Mouse (Mus musculus) right cerebral cortex, adult 18-20 months (tissue): Measurements from ENCODE around the gene Gna11.

Source experiments
- DNase-seq: peaks from one replicate; pipeline ENCODE4 v3.0.0; 2022; ENCODE audit warnings: mixed read lengths

Gene Gna11

DNA sequence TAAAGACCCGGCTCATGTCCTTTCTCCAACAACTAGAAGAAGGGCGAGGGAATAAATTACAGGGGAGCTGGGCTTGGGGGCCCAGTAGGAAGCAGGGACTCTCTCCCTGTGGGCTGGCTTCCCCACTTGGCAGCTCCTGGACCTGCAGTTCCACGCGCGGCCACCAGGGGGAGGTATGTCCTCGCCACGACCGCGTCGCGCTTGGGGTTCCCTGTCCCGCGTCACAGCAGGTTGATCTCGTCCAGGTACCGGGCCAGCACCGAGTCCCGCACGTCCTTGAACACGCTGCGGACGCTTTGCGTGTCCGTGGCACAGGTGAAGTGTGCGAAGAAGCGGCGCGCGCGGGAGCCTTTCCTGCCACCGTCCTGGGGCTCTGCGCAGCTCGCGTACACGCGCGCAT, 42.3 kb downstream of the Gna11 start:
- peak; percentile 88 for DNase-seq

DNA sequence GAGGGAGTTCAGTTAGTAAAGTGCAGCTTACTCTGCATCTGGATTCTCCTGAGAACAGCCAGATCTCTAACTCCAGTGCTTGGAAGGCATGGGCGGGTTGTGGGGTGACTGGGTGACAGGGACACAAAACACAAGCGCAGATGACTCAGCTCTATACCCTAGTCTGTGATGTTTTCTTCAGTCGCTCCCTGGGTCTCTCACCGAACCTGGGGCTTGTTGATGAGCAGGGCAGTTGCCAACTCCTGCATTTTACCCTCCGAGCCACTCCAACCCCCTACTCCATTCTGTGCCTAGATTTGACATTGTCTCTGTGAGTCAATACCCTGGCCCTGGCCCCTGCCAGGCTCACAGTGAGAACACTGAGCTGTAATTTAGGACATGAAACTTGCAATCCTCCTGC, 43.1 kb downstream of the Gna11 start:
- DNase-seq = no peak

DNA sequence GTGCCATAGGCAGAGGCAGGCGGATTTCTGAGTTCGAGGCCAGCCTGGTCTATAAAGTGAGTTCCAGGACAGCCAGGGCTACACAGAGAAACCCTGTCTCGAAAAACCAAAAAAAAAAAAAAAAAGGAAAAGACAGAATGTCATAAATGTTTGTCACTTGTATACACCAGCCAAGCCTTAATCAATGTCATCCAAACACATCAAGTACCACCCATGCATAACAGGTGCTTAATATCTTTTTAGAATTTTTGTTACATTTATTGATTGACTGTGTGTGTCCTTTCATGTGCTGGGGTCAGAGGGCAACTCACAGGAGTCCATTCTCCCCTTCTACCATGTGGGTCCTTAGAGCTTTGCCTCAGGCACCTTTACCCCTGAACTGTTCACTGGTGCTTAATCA, 45.0 kb downstream of the Gna11 start, which contains the start of gene S1pr4:
TSS of gene S1pr4 (minus strand) at position 101 of the 400 bp plus-strand sequence.
- DNase-seq = no peak

DNA sequence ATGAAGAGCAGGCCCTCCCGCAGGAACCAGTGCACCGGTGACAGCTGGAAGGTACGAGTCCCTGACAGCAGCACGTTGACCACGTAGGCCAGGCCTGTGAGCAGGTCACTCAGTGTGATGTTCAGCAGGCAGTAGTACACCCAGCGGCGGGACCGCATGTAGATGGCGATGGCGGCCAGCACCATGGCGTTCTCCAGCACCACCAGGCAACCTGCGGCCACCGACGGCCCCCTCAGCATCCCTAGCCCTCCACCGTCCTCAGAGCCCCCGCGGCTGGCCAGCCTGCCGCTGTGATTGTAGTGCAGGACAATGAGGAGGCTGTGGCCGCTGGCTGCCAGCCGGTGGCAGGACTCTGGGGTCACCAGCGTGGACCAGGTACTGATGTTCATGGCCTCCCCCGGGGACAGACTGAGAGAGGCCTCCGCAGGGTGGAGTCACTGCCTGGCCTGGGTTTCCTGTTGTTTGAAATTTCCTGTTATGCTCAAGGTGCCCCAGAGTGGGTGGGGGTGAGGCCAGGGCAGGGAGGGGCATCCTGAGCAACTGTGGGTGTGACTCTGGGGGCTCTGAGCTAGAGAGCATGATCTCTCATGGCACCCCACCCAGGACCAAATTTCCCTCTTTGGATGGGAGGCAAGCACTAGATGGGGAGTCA, 45.6 kb downstream of the Gna11 start:
- no peak for DNase-seq

DNA sequence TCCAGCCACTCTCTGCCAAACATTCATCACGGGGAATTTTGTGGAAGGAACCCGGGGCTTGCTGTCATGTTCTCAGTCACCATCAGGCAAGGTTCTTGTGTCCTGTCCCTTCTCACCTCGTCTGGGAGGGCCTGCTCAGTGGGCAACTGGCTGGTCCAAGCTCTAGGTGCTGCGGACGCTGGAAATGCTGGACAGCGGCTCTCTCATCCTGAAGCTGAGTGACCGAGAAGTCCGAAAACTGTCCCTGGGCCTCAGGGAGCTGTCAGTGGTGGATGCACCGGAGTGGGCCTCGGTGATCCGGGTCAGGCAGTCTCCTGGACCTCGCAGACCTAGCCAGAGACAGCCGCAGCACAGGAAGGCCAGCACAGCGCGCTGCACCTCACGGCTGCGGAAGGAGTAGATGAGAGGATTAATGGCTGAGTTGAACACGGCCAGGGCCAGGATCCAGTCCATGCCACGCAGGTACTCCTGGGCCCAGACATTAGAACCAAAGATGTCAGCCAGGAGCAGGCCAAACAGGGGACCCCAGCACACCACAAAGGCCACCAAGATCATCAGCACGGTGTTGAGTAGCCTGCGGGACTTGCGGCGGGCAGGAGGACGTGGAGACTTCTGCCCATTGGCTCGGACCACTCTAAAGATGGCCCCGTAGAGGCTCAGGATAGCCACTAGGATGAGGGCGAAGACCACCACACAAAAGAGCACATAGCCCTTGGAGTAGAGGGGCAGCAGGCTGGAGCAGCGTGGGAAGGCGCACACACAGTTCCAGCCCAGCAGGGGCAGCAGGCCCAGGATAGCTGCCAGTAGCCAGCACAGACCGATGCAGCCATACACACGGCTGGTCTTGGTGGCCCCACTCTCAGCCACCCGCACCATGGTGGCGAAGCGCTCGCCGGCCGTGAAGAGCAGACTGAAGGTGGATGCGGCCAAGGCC, 46.4 kb downstream of the Gna11 start:
- no peak for DNase-seq

DNA sequence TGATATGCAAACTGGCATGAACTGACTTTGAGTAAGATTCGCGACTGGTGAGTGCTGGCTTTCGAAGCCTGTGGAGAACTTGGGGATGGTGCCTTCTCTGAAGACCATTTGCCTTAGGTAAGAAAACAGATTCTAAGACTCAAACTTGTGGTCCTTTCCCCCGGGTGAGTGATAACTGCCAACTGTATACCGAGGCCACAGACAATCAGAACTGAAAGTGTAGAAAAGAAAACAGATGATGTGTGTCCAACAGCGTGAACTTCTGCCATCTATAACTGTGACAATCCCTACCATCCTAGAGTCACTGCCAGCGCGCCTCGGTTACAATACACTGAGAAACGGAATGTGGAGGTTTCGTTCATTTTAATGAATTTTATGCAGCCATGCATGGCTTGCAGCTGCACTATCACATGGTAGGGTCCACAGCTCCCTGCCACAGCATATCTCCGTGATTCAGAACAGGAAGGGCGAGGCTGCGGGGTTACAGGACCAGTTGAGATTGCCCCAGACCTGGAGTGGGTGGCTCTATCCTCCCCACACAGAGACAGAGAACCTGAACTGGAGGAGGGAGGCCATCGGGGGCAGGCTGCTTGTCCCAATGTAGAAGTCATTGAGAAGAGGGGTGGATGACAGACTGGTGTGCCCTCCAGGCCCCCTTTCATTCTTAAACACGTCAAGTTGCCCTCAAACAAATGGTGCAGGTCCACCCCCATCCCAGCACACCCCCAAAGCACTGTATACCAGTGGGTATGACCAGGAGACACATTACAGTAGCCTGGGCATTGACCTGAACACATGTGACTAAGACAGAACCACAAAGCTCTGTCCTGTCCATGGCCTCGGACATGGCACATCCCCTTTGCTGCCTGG, 47.4 kb downstream of the Gna11 start:
- DNase-seq = no peak

DNA sequence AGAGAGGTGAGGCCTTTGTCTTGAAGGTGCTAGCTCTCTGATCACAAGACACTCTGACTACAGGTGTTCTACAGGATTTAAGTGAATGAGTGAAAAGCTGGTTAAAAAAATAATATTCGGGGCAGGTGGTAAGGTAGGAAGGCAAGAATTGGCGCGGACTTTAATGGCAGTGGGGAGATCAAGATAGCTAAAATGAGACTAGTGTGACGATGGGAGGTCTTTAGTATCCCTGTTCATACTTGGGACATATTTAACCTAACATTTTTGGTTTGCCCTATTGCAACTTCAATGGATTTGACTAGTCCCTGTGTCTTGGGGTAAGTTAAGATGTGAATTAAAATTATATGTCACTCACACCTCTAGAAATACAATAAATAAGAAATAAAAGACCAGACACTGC, 48.0 kb downstream of the Gna11 start:
- DNase-seq = no peak

DNA sequence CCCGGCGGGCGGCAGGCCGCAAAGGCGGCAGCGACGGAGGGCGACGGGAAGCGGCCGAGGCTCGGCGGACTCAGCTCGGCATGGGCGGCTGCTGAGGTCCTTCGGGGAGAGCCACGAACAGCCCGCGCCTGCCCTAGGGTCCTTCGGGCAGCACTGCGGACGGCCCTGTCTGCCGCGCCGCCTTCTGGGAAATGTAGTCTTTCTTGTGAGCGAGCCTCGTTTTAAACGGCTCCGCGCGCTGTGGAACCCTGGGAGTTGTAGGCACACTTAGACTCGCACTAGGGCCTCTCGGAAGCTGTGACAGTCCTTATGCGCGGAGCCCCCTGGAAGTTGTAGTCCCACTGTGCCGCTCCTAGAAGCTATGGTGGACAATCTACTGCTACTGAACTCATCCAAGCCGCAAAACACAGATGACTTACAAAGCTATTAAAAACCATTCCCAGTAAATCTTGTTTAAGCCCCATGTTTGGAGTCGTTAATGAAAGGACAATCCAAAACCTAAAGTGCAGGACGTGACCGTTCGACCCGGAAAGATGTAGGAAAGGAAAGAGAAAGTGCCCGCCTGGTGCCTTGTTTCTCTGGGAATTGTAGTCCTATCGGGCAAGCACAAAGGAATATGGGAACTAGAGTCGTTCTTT, 48.6 kb downstream of the Gna11 start, which contains the start of gene Ncln:
TSS of gene Ncln (minus strand) at position 129 of the 638 bp plus-strand sequence.
- peak; percentile 99 for DNase-seq

DNA sequence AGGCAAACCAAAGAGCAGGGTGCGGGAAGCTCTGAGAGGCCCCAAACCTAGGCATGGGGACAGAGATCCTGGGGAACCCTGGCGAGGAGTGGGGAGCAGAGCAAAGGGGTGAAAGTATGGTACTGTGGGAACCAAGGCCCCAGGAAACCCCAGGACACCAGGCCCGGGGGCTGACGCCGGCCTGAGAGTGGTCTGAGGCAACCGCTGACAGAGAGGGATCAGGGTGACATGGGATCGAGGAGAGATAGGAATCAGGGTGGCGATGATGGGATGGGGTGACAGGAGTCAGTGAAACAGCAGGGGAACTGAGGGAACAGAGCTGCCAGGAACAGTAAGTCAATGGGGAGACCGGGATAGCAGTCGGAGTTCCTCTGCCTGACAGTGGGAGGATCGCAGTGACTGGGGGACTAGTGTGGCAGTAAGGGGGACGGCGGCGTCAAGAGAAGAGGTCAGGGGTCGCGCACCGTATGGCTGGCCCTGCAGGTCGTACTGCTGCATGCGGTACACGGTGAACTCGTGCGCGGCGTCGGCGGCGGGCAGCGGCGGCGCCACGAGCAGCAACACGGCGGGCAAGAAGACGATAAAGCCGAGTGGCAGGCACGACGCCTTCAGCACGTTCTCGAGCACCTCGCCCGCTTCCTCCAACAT, 49.2 kb downstream of the Gna11 start:
- no peak for DNase-seq

DNA sequence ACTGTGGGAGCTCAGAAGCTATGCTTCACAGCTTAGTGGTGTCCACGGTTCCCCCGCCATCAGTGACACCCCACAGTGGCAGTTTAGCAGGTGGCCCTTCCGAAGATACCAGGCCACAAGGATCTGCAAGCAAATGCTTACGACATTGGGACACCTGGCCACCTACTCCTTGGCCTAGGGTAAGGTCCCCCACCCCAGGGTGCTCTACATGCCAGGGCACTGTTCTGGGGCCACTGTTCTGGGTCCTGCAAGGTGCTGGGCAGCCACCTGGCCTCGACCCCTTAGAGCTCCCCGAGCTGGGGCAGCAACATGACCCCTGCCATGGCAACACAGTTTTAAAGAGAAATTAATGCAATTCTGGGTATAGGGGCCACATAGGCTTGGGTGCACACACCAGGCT, 49.8 kb downstream of the Gna11 start:
- no peak for DNase-seq

DNA sequence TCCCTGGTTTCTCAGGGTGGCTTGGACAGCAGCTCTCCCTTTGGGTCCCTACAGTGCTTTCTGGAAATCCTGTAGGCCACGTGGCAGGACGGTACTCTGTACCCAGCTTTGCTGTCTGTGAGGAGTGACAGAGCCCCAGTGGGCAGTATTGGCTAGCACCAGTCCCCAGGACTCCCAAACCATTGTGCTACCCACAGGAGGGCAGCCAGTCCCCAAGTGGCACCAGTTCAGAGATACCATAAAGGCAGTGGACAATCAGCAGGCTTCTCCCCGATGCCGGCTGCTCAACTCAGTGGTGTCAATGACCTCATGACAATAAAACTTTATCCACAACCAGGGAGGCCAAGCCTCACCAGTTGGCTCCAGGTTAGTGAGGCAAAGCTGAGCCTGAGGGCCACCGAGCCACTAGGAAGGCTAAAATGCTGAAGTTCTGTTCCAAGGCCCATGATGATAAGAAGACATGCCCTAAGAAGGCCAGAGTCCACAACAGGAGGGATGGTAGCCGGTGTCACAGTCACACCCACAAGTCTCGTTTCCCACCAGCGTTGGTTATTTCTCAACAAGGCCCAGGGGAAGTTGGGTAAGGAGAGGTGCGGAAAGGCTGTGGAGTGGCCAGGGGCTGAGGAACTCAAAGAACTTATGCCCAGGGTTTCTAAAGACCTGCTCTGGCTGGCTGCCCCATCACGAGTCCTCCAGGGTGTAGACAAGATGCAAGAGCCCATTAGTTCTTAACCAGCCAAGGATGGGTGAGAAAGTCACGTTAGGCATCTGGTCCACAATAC, 50.5 kb downstream of the Gna11 start:
- DNase-seq = no peak

DNA sequence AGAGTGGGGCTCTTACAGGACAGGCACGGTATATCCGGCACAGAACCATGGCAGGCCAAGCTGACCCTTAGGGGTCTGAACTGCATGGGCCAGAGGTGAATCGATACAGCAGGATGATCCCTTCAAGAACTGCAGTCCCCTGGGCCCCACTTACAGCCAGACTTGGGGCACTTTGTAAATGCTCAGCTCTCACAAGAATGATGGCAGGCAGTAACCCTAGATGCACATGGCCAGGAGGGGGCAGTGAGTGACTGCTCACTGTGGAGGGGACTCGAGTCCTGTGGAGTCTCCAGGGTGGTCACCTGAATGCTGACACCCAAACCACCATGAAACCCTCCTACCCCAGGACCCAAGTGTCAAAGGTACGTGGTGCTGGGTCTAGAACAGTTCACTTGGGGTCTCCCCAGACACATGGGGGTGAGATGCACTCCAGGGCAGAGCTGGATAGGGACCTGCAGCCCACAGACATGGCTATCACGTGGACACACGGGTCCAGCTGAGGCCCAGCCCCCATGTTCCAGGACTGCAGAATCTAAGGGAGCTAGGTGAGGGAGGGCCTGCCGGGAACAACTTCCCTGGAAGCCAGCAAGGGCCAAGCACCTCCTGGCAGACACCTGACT, 51.3 kb downstream of the Gna11 start:
- DNase-seq = no peak

DNA sequence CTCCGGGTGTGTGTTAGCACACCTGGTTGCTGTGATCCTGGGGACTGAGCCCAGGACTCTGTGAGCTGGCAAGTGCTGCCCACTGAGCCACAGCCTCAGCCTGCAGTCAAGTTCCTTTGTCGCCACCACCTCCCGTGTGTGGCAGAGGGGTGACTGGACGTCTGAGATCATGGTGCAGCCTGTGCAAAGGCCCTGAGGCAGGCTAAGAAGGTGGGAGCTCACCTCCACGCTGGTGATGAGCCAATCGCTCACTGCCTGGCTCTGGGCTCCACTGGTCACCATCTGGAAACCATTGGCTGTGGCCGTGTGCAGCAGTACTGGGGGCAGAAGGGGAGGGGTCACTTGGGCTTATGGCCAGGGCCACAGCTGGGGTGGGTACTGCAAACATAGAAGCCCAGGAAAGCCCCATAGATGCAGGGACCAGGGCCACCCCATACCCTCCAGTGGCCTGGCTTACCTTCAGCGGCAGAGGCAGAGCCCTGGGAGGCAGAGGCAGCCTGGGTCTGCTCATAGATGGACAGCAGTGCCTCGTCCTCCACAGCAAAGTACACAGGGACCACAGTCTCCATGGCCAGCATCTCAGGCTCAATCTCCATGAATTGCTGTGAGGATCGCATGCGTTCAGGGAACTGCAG, 52.3 kb downstream of the Gna11 start:
- no peak for DNase-seq

DNA sequence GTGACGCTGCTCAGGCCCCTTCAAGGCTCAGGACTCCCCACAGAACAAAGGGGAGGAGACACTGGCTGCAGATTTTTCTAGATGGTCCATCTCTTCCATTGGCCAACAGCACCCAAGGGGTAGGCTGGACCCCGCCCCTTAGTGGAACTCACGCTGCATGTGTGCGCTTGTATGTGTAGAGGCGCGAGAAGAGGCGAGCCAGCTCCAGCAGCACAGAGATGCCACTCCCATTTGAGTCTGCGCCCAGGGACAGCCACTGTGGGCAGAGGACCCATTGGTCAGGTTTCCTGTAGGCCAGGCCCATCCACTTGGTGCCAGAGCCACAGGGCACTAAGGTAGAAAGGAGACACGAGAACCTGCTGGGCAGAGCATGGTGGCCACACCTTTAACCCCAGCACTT, 54.0 kb downstream of the Gna11 start:
- no peak for DNase-seq

DNA sequence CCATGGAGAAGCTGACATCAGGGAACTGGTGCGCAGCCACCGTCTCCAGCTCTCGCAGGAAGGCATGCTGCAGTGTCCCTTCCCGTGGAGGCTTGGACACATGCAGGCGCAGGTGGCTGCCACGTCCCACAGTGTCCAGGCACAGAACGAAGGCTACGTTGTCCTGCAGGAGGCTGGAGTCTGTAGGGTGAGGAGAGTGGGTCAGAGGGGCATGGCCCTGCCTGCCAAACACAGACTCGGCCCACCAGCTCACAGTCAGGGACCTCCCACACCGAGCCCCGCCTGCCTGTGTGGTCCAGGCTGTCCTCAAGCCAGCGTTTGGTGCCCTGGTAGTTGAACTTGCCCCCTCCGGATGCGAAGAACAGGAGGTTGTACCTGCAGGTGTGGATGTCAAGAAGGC, 55.0 kb downstream of the Gna11 start:
- no peak for DNase-seq

DNA sequence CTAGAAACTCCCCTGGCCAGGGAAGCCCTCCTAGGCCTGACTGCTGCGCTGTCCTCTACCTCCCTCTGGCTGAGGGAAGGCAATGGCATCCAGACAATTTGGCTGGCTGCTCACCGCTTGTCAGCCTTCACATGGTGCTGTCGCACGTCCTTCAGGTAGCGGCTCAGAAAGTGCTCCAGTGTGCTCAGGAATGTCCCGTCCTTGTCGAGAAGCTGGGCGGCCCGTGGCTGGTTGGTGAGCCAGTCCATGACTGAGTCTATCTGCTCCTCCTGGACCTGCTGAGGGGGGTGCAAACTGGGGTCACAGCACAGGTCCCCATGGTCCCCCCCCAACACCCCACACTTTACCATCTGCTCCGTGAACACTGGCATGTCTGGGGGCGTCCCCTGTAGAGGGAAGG, 56.9 kb downstream of the Gna11 start:
- DNase-seq = no peak

DNA sequence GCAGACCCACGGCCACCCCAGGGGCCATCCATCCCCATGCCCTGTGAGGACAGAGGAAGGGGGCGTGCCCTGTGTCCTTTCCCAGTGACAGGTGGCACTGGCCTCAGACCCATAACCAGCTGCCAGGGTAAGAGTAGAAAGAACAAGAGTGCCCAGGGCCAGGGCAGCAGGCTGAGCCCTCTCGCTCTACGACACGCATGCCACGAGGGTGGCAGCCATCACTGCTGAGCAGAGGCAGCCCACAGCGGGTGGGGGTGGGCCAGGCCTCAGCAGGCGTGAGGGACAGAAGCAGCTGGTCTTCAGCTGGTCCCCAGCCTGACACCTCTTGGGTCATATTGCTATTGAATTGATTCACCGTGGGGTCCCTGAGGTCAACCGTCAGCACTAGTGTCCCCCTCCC, 58.5 kb downstream of the Gna11 start:
- DNase-seq = no peak

DNA sequence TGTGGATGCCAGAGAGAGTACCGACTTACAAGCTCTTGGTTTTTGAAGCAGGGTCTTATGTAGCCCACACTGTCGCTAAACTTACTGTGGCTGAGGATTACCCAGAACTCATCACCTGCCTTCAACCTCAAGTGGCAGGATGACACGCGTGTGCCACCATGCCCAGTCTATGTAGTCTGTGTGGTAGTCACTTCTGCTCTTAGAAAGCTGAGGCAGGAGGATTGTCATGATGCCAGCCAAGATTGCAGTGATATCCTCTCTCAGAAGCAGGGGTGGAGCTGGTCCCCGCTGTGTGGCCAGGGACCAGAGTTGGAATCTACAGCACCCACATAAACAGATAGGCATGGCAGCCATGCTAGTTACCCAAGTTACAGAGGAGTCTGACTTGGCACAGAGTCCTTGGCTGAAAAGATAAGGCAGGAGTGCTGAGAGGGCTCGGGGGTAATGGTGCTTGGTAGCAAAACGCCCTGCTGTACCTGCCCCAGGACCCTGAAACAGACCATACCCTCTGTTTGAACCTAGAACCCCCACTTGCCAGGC, 59.4 kb downstream of the Gna11 start:
- no peak for DNase-seq

DNA sequence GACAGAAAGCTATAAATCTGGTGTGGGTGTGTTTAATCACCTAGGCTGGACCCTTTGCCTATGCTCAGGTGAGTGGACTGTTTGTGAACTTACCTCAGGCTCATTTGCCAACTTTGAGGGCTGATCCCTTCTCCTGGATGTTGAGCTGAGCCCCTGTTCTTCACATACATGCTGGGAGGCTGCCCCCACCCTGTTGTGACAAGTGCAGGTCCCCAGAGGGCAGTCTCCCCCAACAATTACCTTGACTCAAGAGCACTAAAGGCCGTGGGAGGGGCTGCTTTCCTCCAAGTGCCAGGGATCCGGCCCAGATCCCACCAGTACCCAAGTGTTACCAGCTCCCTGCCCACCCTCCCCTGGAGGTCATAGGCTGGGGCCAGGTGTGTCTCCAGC, 59.9 kb downstream of the Gna11 start:
- no peak for DNase-seq

DNA sequence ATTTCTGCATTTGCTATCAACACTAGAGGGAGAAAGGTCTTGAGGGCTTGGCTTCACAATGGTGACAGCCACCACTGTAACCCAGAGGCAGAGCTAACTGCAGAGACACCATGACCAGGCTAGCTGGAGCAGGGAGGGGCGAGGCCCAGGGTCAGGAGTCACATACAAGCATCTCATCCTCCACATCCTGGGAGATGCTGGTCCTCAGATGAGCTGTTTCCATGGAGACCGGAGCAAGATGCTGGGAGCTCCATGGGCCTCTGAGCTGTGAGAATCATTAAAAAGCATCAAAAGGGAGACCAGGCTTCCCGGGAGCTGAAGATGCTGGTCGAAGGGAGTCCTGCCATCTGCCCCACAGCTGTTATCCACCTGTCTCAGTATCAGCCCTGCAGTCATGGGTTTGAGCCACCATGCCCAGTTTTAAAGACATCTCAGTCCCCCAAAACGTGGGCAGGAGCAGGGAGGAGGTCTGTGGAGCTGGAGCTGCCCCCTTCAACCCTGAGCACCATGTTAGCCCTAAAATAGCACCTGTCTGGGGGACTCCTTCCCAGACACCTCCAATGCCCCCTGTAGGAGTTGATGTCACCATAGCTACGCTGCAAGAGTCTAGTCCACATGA, 60.4 kb downstream of the Gna11 start:
- no peak for DNase-seq
